Mouse (Mus musculus) adrenal gland, adult 2 months (tissue): ENCODE measurements around the gene Nipsnap1. TPM values are rescaled to one million over a fixed set of nuclear protein-coding genes. Genes with fewer than 3 reads are reported as not detected.

Experiments used
- DNase-seq: peaks from one replicate; pipeline ENCODE4 v3.0.0; 2021
- long read RNA-seq: library from polyadenylated mRNA; stranded (forward); transcript quantifications from one replicate; pipeline ENCODE4 v2.0.0, GENCODE M21; 2021
- polyA plus RNA-seq: library from polyadenylated mRNA; depleted of rRNA; stranded (reverse); fragments of >200 nt; gene quantifications from 2 replicates; pipeline ENCODE4 v1.2.3, GENCODE M21; 2012; rRNA removed
- total RNA-seq, 2 experiments: library from RNA; stranded (reverse); gene quantifications; 2 replicates each; pipeline ENCODE4 v1.2.3; 2021

Nipsnap1 gene
- total RNA-seq (10 to 100 TPM; 31.5 to 35.9 TPM), polyA plus RNA-seq (28.2 and 30.6 TPM in 2 replicates)
- long read RNA-seq, transcript Nipsnap1-201 (10 exons, 1,926 nt), result major isoform, 34 of 35 reads
- long read RNA-seq, partial matches to known transcripts, result 1 of 35 reads
- long read RNA-seq, other reads (novel, unspliced or antisense), result 0 of 35 reads

DNA sequence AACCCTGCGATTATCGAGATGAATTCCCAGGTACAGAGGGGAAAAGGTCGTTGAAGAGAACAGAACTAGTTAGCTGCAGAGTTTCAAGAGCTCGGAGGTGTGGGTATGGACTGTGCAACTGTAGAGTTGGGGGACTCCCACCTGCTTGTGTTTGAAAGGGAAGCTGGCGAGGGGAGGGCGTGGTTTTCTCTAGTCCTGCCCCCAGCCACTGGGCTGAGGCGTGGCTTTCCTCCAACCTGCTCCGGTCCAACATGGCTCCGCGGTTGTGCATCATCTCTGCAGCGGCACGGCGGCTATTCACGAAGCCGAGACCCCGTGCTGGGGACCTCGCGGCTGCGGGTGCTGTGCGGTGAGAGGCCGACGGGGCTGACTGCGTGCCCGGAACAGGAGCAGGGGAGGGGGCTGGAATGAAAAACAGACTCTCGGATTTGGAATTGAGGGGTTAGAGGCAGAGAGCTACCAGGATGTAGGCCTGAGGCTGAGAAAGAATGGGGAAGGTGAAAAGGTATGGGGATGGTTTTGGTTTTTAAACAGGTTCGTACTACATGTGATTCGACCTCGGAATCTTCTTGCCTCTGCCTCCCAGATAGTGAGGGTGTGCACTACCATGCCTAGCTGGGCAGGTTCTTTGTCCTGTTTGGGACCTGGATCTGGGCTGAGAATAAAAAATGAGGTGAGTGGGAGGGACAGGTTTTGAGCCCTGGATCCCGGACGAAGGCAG is at the start of gene Nipsnap1:
Gene Nipsnap1, plus strand, starts transcription at position 197 of the 721 bp plus-strand sequence.
- DNase-seq, result peak; percentile 81

DNA sequence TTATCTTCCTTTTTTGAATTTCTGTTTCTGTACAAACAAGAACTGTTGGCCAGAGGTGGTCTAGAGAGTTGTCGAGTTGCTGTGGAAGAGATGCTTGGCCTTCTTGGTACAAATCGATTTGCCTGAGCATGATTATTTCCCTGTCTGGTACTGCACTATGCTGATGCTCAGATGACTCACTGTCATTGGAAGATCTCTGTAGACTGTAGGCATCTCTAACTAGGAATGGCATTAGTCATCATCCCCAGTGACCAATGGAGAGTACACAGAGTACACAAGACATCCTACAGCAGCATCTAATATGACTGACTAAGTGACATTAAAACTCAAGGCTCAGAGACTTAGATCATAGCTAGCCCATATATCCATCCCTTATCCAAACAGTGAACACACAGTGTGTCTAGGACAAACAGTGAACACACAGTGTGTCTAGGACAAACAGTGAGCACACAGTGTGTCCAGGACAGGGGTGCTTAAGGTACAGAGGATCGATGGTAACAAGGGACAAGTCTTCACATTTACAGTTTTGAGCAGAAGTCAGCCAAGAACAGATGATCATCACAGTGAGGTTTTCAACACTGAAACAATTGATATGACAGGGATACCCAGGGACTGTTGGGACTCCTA is 47.5 kb upstream of the Nipsnap1 start:
- no peak for DNase-seq

DNA sequence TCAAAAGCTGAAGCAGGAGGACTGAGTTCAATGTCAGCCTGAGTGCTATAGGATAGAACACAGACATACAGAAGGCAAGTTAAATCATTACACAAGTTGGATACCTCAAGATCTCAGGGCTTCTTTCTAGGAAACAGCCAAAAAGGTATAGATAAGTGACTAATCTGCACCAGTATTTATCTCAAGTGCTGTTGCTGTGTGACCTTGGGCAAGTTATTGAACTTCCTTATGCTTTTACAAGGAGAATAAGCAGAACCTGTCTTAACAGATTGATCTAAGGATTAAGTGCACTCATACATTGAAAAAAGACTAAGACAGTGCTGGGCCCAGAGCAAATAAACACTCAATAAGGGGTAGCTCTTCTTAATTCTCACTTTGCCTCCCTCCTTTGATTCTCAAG is 46.4 kb upstream of the Nipsnap1 start:
- no peak for DNase-seq

DNA sequence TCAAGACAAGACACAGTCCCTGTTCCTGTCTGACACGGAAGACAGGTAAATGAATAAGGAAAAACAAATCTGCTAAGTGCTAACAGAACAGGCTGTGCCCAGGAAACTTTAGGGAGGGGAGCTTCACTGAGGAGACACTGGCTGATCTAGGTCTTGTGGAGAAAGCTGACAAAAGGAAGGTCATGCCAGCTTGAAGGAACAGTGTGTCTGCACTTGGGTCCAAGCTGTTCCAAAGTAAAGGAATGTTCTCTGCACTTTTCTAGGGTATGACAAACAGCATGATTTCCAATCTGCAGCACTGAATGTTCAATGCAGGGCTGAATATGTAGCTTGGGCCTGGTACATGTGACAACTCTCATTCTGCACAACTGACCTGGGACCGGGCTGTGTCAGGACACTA is 45.8 kb upstream of the Nipsnap1 start:
- no peak for DNase-seq

DNA sequence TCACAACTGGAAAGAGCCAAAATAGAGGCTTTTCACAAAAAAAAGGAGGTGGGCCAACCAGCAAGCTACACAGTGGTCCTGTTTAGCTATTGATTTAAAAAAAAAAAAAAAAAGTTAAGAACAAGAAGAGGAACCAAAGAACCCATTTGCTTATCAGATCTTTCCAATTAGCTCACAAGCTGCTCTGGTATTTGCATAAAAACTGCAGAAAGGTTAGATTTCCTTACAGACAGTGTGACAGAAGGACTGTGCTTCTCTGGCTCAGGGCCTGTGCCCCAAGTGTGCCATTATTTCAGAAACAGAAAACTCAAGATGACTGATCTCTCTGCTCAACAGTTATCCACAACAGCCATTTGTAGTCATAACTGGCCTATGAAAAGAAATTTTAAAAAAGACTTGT is 42.7 kb upstream of the Nipsnap1 start:
- no peak for DNase-seq

DNA sequence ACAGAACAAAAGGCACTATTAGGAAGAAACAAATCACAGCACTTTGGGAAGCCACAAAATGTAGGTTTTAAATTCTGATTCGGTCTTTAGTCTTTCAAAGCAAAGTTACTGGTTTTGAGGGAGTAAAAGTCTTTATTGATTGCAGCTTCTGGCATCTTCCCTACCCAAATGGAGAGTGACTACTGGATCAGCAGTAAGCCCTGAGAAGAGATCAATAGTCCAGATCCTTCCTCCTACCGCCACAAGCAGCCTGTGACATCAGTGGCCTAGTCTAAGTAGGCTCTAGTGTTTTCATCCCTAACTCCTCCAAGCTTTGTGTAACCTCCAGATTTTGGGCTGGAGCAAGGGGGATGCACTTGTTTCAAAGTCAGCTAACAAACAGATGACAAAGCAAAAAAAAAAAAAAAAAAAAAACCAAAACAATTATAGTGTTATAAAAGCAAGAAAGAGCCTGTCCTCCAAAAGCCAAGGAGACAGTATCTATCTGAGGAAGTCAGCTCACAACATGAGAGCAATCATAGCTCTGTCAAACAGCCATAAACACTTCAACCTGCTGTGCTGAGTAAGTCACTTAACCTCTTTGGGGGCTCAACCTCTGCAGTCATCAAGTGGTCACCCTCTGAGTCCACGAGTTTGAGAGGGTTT is 40.3 kb upstream of the Nipsnap1 start:
- DNase-seq, result no peak

DNA sequence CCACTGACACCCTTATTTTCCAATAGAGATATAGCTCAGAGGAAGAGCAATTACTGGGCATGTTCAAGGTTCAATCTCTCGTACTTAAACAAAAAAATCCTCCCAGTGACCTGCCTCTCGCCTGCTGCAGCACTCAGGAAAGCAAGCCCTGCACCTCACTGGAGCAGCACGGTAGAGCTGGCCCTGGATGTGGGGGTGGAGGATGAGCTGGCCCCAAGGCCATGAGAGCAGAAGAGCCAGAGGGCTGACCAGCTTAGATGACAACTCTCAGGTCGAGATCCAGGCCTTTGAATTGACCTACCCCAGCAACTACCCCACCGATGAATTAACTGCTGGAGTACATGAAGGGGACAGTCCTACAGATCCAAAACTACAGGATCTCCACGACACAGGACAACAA is 38.3 kb upstream of the Nipsnap1 start:
- peak; percentile 86 for DNase-seq

DNA sequence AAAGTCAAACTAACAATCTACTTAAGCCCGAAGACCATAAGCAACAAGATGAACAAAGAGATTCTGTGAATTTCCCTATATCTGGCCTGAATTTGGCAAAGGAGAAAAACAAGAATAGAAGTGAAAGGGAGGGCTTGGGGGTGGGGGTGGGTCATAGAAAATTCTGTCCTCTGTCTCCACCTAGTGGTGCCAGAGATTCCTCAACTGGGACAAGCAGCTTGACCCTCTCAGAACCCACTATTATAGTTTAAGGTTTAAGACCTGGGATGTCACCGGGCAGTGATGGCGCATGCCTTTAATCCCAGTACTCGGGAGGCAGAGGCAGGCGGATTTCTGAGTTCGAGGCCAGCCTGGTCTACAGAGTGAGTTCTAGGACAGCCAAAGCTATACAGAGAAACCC is 37.0 kb upstream of the Nipsnap1 start:
- DNase-seq, result peak; percentile 50

DNA sequence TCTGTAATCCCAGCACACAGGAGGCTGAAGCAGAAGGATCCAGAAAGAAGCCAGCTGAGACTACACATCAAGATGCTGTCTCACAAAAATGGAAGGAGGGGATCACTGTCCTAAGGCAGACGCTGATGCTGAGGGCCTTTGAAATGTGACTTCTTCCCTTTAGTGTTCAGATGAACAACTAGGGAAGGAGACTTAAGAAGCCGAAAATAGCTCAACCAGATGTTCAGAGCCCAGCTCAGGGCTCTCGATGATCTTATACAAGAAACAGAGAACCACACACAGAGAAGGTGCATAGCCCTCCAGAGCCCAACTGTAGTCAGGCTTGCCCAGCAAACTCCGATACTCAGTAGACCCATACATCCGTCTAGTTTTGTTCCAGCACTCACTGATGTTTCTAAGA is 36.4 kb upstream of the Nipsnap1 start:
- no peak for DNase-seq

DNA sequence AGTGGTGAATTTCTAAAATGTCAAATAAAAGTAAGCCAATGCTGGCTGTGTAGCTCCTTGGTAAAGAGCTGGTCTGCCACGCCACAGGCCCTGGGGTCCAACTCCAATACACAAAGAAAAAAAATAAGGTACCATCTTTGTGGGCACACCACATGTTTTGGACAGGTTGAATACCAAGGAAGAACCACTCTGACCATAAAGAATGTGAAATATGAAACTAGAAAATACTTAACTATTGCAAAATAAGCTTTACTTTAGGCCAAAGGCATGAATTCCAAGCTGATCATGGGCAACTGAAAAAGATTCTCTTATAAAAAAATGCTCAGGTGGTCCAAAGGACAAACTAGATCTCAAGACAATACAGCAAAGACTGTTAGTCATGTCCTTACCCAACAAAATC is 35.5 kb upstream of the Nipsnap1 start:
- DNase-seq, result no peak

DNA sequence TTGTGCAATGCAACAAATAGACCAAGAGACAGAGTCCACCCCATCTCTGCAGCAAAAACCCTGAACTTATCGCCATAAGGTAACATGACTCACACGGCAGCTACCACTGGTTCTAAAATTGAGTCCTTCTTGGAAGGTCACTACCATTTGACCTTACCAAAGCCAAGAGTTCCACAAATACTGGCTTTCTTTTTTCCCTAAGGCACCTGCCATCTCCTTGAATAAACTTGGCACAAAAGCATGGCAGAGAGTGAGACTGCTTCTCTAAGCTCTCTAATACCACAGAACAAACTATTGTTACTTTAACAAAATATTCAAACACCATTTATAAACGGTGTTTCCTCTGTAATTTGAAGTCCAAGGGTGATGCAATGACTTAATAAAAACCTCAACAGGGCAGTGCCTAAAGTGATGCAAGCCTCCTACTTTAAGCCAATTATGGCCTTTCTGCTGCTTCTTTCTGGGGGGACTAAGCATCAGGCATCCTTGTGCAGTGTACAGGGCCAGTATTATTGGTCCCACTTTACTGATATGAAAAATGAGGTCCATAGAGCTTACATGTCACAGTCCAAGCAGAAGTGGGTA is 32.7 kb upstream of the Nipsnap1 start:
- DNase-seq, result peak; percentile 42

DNA sequence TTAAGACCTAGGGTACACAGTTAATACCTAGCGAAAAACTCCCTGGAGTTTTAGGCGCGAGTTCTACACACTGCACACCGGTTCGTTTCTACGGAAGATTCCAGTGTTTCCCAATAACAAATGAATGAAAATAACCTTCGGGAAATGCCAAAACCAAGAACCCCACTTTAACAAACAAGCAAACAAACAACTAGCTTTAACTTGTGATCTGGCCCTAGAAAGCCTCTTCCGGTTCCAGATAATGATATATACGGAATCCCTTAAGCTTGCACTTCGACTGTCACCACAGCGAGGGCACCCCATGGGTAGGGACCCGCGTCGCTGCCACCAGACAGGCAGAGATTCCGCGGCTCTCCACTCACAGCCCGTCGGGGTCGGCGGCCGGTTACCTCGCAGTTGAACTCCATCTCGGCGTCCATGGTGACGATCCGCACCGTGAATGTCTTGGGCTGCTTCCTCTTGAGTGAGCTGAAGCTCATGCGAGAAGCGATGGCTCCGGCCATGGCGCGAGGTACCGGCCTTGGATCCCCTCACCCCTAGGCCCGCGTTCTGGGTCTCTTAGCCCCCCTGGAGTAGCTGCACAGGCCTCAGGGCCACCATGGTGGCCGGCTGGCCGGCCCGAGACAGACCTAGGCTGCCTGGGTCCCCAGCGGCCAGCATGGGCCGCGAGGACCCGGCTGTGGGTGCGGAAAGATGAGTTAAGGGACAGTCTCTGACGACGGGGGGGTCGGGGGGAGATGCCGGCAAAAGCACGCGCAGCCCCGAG is 25.1 kb upstream of the Nipsnap1 start:
- no peak for DNase-seq

DNA sequence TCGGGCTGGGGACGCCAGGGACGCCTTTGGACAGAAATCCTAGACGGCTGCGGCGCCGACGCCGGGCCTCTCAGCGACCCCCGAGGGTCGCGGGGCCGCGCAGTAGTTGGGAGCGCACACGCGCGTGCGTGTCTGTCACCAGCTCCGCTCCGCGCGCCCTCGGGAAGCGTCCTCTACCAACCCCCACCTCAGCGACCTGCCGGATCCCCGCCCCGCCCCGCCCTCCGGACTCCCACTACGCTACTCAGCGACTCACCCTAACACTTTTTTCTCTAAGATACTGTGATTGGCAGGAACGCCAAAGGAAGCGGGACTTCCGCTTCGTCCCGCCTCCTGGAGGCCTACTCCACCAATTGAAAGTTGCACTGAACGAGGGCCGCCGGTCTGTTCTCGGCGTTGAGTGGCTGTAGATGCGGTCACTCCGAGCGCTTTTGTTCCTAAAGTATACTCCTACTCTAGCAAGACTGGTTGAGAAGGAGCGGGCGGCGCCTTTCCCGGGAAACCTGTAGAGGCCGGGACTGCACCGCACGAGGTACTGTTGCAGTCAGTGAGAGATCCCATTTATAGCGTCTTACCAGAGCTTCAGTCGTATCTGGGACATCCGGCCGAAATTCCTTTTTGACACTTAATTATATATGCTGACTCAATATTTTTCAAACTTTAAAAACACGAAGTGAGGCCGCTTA is 24.4 kb upstream of the Nipsnap1 start, which contains the start of gene Nf2:
Gene Nf2, minus strand, starts transcription at position 279 of the 686 bp plus-strand sequence.
- peak; percentile 98 for DNase-seq

DNA sequence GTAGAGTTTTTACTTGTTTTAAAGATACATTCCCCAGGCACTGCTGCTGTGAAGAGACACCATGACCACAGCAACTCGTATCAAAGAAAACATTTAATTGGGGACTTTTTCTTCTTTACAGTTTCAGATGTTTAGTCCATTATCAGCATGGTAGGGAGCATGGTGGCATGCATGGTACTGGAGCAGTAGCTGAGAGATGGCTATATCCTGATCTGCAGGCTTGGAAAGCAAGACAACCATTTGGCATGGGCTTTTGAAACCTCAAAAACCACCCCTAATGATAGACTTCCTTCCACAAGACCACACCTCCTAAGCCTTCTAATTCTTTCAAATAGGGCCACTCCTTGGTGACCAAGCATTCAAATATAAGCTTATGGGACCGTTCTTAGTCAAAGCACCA is 23.3 kb upstream of the Nipsnap1 start:
- DNase-seq, result no peak

DNA sequence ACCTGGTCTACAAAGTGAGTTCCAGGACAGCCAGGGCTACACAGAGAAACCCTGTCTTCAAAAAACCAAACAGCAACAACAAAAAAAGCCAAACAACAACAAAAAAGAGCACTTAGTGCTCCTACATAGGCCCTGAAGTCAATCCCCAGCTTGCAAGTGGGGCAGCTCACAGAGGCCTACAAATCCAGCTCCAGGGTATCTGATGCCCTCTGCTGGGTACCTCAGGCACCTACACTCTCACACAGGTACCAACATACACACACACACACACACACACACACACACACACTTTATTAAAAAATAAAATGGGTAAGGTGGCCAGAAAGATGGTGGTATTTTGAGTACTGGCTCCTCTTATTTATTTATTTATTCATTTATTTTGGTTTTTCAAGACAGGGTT is 20.7 kb upstream of the Nipsnap1 start:
- DNase-seq, result no peak

DNA sequence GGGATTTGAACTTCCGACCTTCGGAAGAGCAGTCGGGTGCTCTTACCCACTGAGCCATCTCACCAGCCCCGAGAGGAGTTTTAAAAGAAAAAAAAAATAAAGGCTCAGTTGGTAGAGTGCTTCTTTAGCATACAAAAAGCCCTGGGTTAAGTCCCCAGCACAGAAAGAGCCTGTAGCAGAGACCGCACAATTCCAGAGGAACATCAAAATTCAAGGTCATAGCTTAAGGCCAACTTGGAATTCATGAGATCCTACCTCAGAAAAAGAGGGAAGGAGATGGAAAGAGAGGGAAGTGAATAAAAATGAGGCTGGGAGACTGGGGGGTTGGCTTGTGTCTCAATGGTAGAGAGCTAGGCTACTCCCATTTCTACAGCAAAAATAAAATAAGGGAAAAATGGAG is 19.6 kb upstream of the Nipsnap1 start:
- DNase-seq, result no peak

DNA sequence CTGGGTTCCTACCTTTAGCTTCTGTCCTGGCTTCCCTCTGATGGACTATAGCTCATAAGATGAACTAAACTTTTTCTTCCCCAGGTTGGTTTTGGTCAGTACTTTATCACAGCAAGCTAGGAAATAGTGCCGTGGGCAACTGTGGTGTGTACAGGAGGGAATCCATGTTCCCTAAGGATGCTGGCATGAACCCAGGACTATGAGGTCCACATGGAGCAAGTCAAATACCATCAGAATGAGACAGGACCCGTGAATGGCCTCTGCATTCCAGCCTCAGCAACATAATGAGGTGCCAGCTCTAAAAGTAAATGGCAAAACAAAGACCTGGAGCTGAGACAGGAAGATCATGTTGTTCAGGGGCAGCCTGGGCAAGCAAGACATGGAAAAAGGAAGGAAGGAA is 15.3 kb upstream of the Nipsnap1 start:
- DNase-seq, result no peak

DNA sequence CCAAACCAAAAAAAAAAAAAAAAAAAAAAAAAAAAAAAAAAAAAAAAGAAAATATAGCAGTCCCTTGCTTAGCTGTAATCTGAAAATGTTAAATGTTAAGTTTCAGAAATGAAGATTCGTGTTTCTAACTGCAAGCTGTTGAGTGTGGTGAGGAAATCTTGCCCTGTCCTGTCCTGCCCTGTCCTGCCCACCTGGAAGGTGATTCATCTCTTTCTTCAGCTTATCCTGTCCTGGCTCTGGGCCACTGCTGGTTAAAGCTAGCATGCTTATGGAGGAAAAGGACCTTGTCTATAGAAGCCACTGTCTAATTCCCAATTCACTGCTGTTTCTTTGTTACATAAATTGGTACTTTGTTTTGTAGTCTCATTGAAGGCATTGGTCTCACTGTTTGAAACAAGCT is 12.8 kb upstream of the Nipsnap1 start:
- no peak for DNase-seq

DNA sequence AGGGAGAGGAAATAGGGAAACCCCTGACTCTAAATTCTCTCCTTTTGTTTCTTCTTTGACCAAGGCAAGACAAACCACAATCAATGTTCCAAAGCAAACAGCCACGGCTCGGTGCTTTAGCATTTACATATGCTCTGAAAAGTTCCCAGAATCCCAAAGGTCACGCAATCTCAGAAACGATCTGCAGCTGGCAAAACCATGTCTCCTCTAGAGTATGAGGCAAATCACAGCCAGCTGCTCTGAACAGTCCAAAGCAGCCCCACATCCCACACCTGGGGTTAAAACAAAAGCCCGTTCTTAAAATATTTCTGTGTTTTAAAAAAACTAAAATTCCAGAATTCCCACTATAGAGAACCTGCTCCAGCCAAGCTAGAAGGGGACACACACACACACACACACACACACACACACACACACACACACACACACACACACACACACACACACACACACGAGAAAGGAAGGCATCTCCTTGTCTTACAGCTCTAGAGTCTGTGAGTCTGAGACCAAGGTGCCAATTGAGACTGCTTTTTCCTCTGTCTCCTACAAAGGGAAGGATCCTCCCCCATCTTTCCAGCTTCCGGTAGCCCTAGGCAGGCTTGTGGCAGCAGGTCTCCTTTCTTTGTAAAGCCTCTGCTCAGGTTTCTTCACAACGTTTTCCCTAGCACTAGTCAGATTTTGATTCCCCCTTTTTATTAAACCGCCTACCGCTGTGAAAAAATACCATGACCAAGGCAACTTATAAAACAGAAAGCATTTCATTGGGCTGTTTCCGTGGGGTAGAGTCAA is 11.7 kb upstream of the Nipsnap1 start:
- DNase-seq, result no peak

DNA sequence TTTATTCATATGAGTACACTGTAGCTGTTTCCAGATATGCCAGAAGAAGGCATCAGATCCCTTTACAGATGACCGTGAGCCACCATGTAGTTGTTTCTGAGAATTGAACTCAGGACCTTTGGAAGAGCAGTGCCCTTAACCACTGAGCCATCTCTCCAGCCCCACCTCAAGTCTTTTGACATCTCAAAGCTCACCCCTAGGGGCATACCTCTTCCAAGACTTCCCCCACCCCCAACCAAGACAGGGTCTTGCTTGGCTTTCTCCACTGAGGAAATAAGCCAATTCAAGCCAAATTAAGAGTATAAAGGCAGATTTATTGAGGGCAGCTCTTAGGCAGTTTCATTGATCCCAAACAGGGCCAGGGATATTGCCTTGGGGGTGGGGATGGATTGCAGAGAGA is 11.0 kb upstream of the Nipsnap1 start:
- DNase-seq, result no peak
